Mouse (Mus musculus): Measurements from ENCODE around the gene Wif1.

GRCm38 (mm10) chr10:121116115-121116514 is 82.4 kb downstream of the Wif1 start:
- no peak for TF ChIP-seq CTCF (IDR thresholded peaks at IDR 0.05; ENCODE audit: low read depth)
- TF ChIP-seq EP300 (IDR thresholded peaks at IDR 0.05; ENCODE audit: low read depth): no peak
